Mouse (Mus musculus) cortical plate, adult 2 months (tissue): ENCODE measurements around the gene Dlx4.

Source experiments
- CTCF ChIP-seq: fragments of 200-500 bp; IDR thresholded peaks from 2 replicates; pipeline ENCODE4 v1.5.1; 2011; ENCODE audit warnings: mild to moderate bottlenecking, control low read depth, low read length; ENCODE audit not compliant: insufficient read depth; ENCODE audit errors: extremely low read depth
- POLR2A ChIP-seq: fragments of 200-500 bp; IDR thresholded peaks from 2 replicates; pipeline ENCODE4 v1.6.1; 2011; ENCODE audit warnings: mild to moderate bottlenecking, low read length, control low read depth; ENCODE audit not compliant: insufficient read depth; ENCODE audit errors: extremely low read depth

DNA sequence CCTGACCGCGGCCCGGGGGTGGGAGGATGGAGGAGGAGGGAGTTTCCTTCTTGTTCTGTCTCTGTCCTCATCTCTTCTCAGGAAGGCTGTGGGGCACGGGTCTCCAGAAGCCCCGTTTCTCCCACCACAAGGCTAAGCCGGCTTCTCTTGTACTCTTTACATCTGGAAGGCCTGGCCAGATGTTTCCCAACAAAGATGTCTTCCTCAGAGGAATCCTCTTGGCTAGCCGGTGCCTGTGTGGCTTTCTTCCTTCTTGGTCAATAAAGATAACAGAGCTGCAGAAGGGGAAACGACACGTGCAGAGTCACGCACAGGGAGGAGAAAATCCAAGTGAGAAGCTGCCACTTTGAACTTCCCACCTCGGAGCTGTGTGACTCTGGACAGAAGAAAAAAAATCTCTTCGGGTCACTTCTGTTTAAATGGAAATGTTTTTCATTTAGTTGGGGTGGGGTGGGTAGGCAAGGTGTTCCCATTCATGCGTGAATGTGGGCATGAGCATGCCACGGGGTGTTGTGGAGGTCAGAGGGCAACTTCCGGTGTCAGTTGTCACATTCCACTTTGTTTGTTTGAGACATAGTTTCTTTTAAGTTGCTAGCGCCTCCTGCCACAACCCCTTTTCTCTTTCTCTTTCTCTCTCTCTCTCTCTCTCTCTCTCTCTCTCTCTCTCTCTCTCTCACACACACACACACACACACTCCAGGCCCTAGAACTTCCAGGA lies 44.8 kb downstream of the Dlx4 start:
- TF ChIP-seq CTCF = no peak
- no peak for TF ChIP-seq POLR2A
